Mouse (Mus musculus): ENCODE data around the gene Dgkb. TPM values are rescaled to one million over a fixed set of nuclear protein-coding genes. Genes with fewer than 3 reads are reported as not detected.

The Dgkb gene
- polyA plus RNA-seq, 1 experiment from 2014 or later = 0.99 TPM

GRCm38 (mm10) chr12:38303841-38304240 is 486.3 kb downstream of the Dgkb start:
- Histone ChIP-seq H3K4me1 (ENCODE audit: control insufficient read depth, insufficient read depth, low read length) (no peaks in the 10 kb centered on the region), H3K27ac (ENCODE audit: low read length) (no peak overlapping the region), H3K36me3 (ENCODE audit: control insufficient read depth, insufficient read depth, low read length) (no peaks in the 10 kb centered on the region), H3K4me2 (ENCODE audit: low read depth, low read length) (no peak overlapping the region), H3K4me3 (replicated peaks; ENCODE audit: low read length) (no peak overlapping the region), H3K27me3 (ENCODE audit: control insufficient read depth, insufficient read depth, low read length) (no peaks in the 10 kb centered on the region), H3K9me3 (replicated peaks; ENCODE audit: control insufficient read depth, low read length) (no peaks in the 10 kb centered on the region), H3K9ac (ENCODE audit: low read length) (no peak overlapping the region)
- 57% methylated on average over 3 of the region's 3 CpGs for WGBS
- no peak for ATAC-seq (ENCODE audit: insufficient read depth, low FRiP score)

- Histone ChIP-seq H3K9me3 (replicated peaks; ENCODE audit: control insufficient read depth, low read length) (no peaks in the 10 kb centered on the region), H3K4me1 (ENCODE audit: control insufficient read depth, insufficient read depth, low read length) (no peaks in the 10 kb centered on the region), H3K4me3 (replicated peaks; ENCODE audit: low read length) (no peak overlapping the region), H3K9ac (ENCODE audit: low read length) (no peak overlapping the region), H3K27ac (ENCODE audit: low read length) (no peak overlapping the region), H3K27me3 (ENCODE audit: control insufficient read depth, insufficient read depth, low read length) (no peaks in the 10 kb centered on the region), H3K36me3 (ENCODE audit: control insufficient read depth, insufficient read depth, low read length) (no peaks in the 10 kb centered on the region), H3K4me2 (ENCODE audit: low read depth, low read length) (no peak overlapping the region)
- ATAC-seq (ENCODE audit: insufficient read depth, low FRiP score) = no peak
- 82% methylated on average over 3 of the region's 3 CpGs for WGBS
Observed at GRCm38 (mm10) chr12:38304245-38304644, 486.7 kb downstream of the Dgkb start.

GRCm38 (mm10) chr12:38309885-38310284 is 492.4 kb downstream of the Dgkb start:
- Histone ChIP-seq H3K4me2 (ENCODE audit: low read depth, low read length) (no peak overlapping the region), H3K9ac (ENCODE audit: low read length) (no peak overlapping the region), H3K4me1 (ENCODE audit: control insufficient read depth, insufficient read depth, low read length) (no peaks in the 10 kb centered on the region), H3K27ac (ENCODE audit: low read length) (no peak overlapping the region), H3K9me3 (replicated peaks; ENCODE audit: control insufficient read depth, low read length) (no peaks in the 10 kb centered on the region), H3K27me3 (ENCODE audit: control insufficient read depth, insufficient read depth, low read length) (no peaks in the 10 kb centered on the region), H3K4me3 (replicated peaks; ENCODE audit: low read length) (no peak overlapping the region), H3K36me3 (ENCODE audit: control insufficient read depth, insufficient read depth, low read length) (no peaks in the 10 kb centered on the region)
- ATAC-seq (ENCODE audit: insufficient read depth, low FRiP score) = no peak

- no peaks in the 10 kb centered on the region for H3K36me3 ChIP-seq (ENCODE audit: control insufficient read depth, insufficient read depth, low read length)
- H3K4me3 ChIP-seq (replicated peaks; ENCODE audit: low read length) = no peak overlapping the region
- no peak overlapping the region for H3K9ac ChIP-seq (ENCODE audit: low read length)
- H3K9me3 ChIP-seq (replicated peaks; ENCODE audit: control insufficient read depth, low read length) = no peaks in the 10 kb centered on the region
- 79% methylated on average over 1 of the region's 1 CpGs for WGBS
- no peak for ATAC-seq (ENCODE audit: insufficient read depth, low FRiP score)
- H3K27me3 ChIP-seq (ENCODE audit: control insufficient read depth, insufficient read depth, low read length) = no peaks in the 10 kb centered on the region
- no peak overlapping the region for H3K4me2 ChIP-seq (ENCODE audit: low read depth, low read length)
- H3K27ac ChIP-seq (ENCODE audit: low read length) = no peak overlapping the region
- no peaks in the 10 kb centered on the region for H3K4me1 ChIP-seq (ENCODE audit: control insufficient read depth, insufficient read depth, low read length)
Observed at GRCm38 (mm10) chr12:38327729-38328271, 510.3 kb downstream of the Dgkb start.

GRCm38 (mm10) chr12:38328779-38329178 is 511.3 kb downstream of the Dgkb start:
- H3K36me3 ChIP-seq (ENCODE audit: control insufficient read depth, insufficient read depth, low read length) = no peaks in the 10 kb centered on the region
- H3K27me3 ChIP-seq (ENCODE audit: control insufficient read depth, insufficient read depth, low read length) = no peaks in the 10 kb centered on the region
- no peaks in the 10 kb centered on the region for H3K4me1 ChIP-seq (ENCODE audit: control insufficient read depth, insufficient read depth, low read length)
- H3K4me2 ChIP-seq (ENCODE audit: low read depth, low read length) = no peak overlapping the region
- no peak for ATAC-seq (ENCODE audit: insufficient read depth, low FRiP score)
- no peak overlapping the region for H3K4me3 ChIP-seq (replicated peaks; ENCODE audit: low read length)
- no peak overlapping the region for H3K9ac ChIP-seq (ENCODE audit: low read length)
- H3K27ac ChIP-seq (ENCODE audit: low read length) = no peak overlapping the region
- H3K9me3 ChIP-seq (replicated peaks; ENCODE audit: control insufficient read depth, low read length) = no peaks in the 10 kb centered on the region

GRCm38 (mm10) chr12:38342657-38343056 is 525.1 kb downstream of the Dgkb start:
- H3K36me3 ChIP-seq (ENCODE audit: control insufficient read depth, insufficient read depth, low read length) = no peaks in the 10 kb centered on the region
- H3K27me3 ChIP-seq (ENCODE audit: control insufficient read depth, insufficient read depth, low read length) = no peaks in the 10 kb centered on the region
- H3K4me3 ChIP-seq (replicated peaks; ENCODE audit: low read length) = no peak overlapping the region
- peak; percentile 72; the same call in 1 of the 2 replicates for ATAC-seq (ENCODE audit: insufficient read depth, low FRiP score)
- no peaks in the 10 kb centered on the region for H3K4me1 ChIP-seq (ENCODE audit: control insufficient read depth, insufficient read depth, low read length)
- no peak overlapping the region for H3K27ac ChIP-seq (ENCODE audit: low read length)
- no peak overlapping the region for H3K9ac ChIP-seq (ENCODE audit: low read length)
- no peak overlapping the region; the same call in 1 of the 2 replicates for H3K4me2 ChIP-seq (ENCODE audit: low read depth, low read length)
- 16% methylated on average over 6 of the region's 6 CpGs for WGBS
- H3K9me3 ChIP-seq (replicated peaks; ENCODE audit: control insufficient read depth, low read length) = no peaks in the 10 kb centered on the region

- no peaks in the 10 kb centered on the region for H3K36me3 ChIP-seq (ENCODE audit: control insufficient read depth, insufficient read depth, low read length)
- no peak overlapping the region for H3K4me2 ChIP-seq (ENCODE audit: low read depth, low read length)
- WGBS = 84% methylated on average over 3 of the region's 3 CpGs
- H3K4me1 ChIP-seq (ENCODE audit: control insufficient read depth, insufficient read depth, low read length) = no peaks in the 10 kb centered on the region
- no peaks in the 10 kb centered on the region for H3K27me3 ChIP-seq (ENCODE audit: control insufficient read depth, insufficient read depth, low read length)
- H3K27ac ChIP-seq (ENCODE audit: low read length) = no peak overlapping the region
- ATAC-seq (ENCODE audit: insufficient read depth, low FRiP score) = no peak
- no peaks in the 10 kb centered on the region for H3K9me3 ChIP-seq (replicated peaks; ENCODE audit: control insufficient read depth, low read length)
- no peak overlapping the region for H3K9ac ChIP-seq (ENCODE audit: low read length)
- H3K4me3 ChIP-seq (replicated peaks; ENCODE audit: low read length) = no peak overlapping the region
Observed at GRCm38 (mm10) chr12:38352481-38352880, 535.0 kb downstream of the Dgkb start.

- Histone ChIP-seq H3K36me3 (ENCODE audit: control insufficient read depth, insufficient read depth, low read length) (no peaks in the 10 kb centered on the region), H3K27ac (ENCODE audit: low read length) (no peak overlapping the region), H3K9me3 (replicated peaks; ENCODE audit: control insufficient read depth, low read length) (no peaks in the 10 kb centered on the region), H3K4me1 (ENCODE audit: control insufficient read depth, insufficient read depth, low read length) (no peaks in the 10 kb centered on the region), H3K4me2 (ENCODE audit: low read depth, low read length) (no peak overlapping the region), H3K27me3 (ENCODE audit: control insufficient read depth, insufficient read depth, low read length) (no peaks in the 10 kb centered on the region), H3K4me3 (replicated peaks; ENCODE audit: low read length) (no peak overlapping the region), H3K9ac (ENCODE audit: low read length) (no peak overlapping the region)
- no peak for ATAC-seq (ENCODE audit: insufficient read depth, low FRiP score)
- 66% methylated on average over 1 of the region's 1 CpGs for WGBS
Observed at GRCm38 (mm10) chr12:38356386-38356785, 538.9 kb downstream of the Dgkb start.

- Histone ChIP-seq H3K4me3 (replicated peaks; ENCODE audit: low read length) (no peak overlapping the region), H3K4me2 (ENCODE audit: low read depth, low read length) (no peak overlapping the region), H3K27me3 (ENCODE audit: control insufficient read depth, insufficient read depth, low read length) (no peaks in the 10 kb centered on the region), H3K9ac (ENCODE audit: low read length) (no peak overlapping the region), H3K27ac (ENCODE audit: low read length) (no peak overlapping the region), H3K9me3 (replicated peaks; ENCODE audit: control insufficient read depth, low read length) (no peaks in the 10 kb centered on the region), H3K36me3 (ENCODE audit: control insufficient read depth, insufficient read depth, low read length) (no peaks in the 10 kb centered on the region), H3K4me1 (ENCODE audit: control insufficient read depth, insufficient read depth, low read length) (no peaks in the 10 kb centered on the region)
- WGBS = 94% methylated on average over 4 of the region's 4 CpGs
- no peak for ATAC-seq (ENCODE audit: insufficient read depth, low FRiP score)
Observed at GRCm38 (mm10) chr12:38361491-38361890, 544.0 kb downstream of the Dgkb start.

GRCm38 (mm10) chr12:38371597-38371996 is 554.1 kb downstream of the Dgkb start:
- no peak overlapping the region for H3K4me3 ChIP-seq (replicated peaks; ENCODE audit: low read length)
- H3K4me1 ChIP-seq (ENCODE audit: control insufficient read depth, insufficient read depth, low read length) = no peaks in the 10 kb centered on the region
- 78% methylated on average over 2 of the region's 2 CpGs for WGBS
- no peaks in the 10 kb centered on the region for H3K9me3 ChIP-seq (replicated peaks; ENCODE audit: control insufficient read depth, low read length)
- no peak overlapping the region for H3K4me2 ChIP-seq (ENCODE audit: low read depth, low read length)
- H3K27ac ChIP-seq (ENCODE audit: low read length) = no peak overlapping the region
- H3K27me3 ChIP-seq (ENCODE audit: control insufficient read depth, insufficient read depth, low read length) = no peaks in the 10 kb centered on the region
- no peaks in the 10 kb centered on the region for H3K36me3 ChIP-seq (ENCODE audit: control insufficient read depth, insufficient read depth, low read length)
- ATAC-seq (ENCODE audit: insufficient read depth, low FRiP score) = no peak
- H3K9ac ChIP-seq (ENCODE audit: low read length) = no peak overlapping the region

Measured in stomach, embryonic 16.5 days (tissue).